Mouse (Mus musculus) splenic B cell, adult 2 months (primary cell): ENCODE results near the gene Lce3f.

Experiments
- DNase-seq: peaks from one replicate; pipeline ENCODE4 v3.0.0-alpha.2; 2011; ENCODE audit warnings: low read depth, low spot score
- H3K27me3 ChIP-seq: 2 replicates; pipeline ENCODE4 v1.6.1; 2012; ENCODE audit warnings: mild to moderate bottlenecking, low read length, moderate library complexity, mixed read lengths; ENCODE audit not compliant: control insufficient read depth, poor library complexity, insufficient read depth, severe bottlenecking
- H3K36me3 ChIP-seq: 2 replicates; pipeline ENCODE4 v1.6.1; 2012; ENCODE audit warnings: mild to moderate bottlenecking, low read length, moderate library complexity, mixed read lengths; ENCODE audit not compliant: control insufficient read depth, poor library complexity, insufficient read depth, severe bottlenecking

The Lce3f gene

DNA sequence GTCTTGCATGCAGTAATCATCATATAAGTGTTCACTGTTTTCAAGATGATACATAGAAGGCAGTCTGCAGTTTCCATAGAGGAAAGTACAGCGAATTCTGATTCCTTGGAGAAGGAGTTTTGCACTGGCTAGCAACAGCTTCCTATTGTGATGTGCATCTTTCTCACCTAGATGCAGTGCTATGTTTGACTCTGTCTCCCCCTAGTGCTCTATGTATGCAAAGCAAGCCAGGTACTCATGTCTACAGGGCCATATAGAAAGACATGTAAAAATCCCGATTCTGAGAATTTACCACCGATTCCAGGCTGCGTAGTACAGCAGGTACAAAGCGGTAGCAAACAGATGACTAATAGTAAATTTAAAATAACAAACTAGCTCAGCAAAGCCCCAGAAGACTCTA is 39.4 kb downstream of the Lce3f start:
- H3K27me3 ChIP-seq, result no peaks in the 10 kb centered on the region
- H3K36me3 ChIP-seq, result no peaks in the 10 kb centered on the region
- no peak for DNase-seq
